Mouse (Mus musculus): ENCODE results near the gene Patl2.
A peak's percentile ranks its signal among the peaks of the same experiment; 100 is the strongest.

Gene Patl2

DNA sequence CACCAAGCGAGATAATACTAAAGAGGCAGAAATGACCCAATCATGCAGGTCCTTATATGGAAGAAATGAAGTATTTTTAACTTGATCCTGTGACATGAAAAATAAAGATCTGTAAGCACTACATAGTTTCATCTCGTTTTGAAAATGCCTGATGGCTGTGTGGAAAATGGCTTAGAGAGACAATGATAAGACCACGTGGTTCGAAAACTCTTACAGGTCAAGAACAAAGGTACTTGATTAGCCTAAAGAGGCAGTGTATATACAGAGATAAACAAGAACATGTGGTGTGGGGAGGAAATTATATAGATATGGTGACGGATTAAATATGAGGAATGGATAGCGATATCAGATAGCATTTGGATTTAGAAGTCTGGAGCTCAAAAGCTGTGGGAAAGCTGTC lies 14.7 kb downstream of the Patl2 start:
- no peak for DNase-seq

GRCm38 (mm10) chr2:122164293-122164692 lies 21.7 kb downstream of the Patl2 start:
- no peak for DNase-seq

DNA sequence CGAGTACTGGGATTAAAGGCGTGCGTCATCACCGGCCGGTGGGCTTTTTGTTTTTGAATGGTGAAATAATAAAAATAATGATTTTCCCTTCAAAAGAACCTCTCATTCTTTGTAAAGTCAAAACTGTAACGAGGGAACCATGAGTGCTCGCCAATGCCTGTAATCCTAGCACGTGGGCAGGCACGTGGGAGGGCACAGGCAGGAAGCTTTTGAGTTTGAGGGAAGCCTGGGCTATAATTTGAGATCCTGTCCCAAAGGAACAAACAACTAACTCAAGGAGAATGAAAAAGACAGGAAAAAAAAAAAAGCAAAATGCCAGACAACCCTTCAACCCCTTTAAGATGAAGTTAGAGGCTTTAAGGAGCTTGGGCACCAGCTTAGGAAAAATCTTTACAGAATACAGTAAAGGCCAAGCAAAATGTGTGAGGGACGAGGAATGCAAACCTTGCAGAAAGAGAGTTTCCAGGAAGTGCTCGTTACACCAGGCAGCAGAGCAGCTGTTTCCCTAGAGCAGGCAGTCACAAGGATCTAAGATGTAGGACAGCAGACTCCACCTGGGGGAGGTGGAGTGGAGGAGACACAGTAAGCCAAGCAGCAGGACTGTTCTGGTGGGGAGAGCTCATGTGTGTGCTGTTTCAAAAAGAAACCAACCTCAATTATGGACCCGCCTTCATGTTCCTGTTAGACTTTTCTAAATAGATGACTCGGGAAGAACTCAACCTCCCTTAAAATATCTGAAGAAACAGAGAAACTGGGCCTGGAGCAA lies 22.4 kb downstream of the Patl2 start:
- peak in 1 of 2 experiments; percentile 38 for DNase-seq

GRCm38 (mm10) chr2:122162529-122162928 lies 23.5 kb downstream of the Patl2 start:
- no peak for DNase-seq

GRCm38 (mm10) chr2:122161542-122161941 lies 24.4 kb downstream of the Patl2 start:
- no peak for DNase-seq

- DNase-seq, result peak; percentile 76 to 80
Measured at GRCm38 (mm10) chr2:122160680-122161079, 25.3 kb downstream of the Patl2 start, which contains the start of gene Trim69. Gene Trim69, plus strand, starts transcription at chr2:122160700.

GRCm38 (mm10) chr2:122159667-122160066 lies 26.3 kb downstream of the Patl2 start:
- peak in 1 of 2 experiments; percentile 41 for DNase-seq

DNA sequence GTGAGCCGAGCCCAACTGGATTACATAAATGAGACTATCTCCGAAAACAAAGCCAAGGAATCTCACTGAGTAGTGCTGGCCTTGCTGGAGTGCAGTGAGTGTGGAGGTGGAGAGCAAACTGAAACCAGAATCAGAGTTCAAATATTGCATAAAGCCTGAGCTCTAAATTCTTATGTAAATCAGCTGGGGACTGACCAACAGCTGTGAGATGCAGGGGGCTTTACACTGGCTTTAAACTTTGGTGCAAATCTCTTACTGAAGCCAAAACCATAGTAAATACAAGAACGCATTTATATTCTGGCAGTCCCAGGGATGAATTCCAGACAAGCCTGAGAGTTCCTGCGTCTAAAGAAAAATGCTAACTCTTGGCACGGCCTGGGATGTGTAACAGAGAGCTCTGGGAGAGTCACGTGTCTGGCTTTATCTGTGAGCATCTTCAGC lies 27.6 kb downstream of the Patl2 start:
- DNase-seq, result no peak

DNA sequence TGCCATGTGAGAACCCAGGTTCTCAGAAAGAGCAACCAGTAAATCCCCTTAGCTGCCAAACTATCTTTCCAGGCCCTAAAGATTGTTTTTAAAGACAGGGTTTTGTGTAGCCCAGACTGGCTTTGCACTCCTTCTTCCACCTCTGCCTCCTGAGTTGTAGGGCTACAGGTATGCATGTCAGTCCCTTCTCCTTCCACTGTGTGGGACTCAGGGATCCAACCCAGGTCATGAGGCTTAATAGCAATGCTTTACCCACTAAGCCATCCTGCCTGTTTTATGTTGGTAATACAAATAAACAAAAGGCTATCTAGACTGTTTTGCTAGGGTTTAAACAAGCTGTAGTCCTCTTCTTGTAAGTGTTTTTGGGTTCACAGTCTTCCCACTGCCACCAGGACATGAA lies 28.4 kb downstream of the Patl2 start:
- DNase-seq, result no peak

DNA sequence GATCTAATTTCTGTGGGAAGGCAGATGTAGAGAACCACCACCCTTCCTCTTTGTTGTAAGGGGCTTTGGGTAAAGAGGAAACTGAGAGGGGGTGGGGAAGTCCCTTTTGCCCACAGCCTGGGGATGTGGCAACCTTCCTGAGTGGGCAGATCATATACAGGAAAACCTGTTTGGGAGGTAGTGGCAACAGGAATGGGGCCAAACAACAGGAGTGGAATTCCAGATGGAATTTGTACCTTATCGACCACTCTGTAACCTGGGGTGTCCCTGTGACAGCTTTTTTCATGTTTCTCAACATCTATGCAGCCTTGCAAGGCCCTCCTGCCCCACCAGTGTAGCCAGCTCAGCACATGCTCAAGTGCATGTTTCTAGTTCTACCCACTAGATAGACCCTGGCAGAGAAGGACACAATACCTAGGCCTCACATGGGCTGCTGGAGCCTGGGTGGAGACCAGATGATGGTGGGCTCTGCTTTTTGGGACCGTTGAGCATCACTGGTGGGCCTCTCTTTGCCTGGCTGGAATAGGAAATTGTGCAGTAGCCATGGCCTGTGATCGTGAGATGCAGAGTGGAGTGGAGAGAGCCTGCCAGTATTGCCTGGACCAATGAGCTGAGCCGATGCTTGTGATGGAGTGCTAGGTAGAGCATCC lies 29.8 kb downstream of the Patl2 start:
- peak in 1 of 2 experiments; percentile 21 for DNase-seq

DNA sequence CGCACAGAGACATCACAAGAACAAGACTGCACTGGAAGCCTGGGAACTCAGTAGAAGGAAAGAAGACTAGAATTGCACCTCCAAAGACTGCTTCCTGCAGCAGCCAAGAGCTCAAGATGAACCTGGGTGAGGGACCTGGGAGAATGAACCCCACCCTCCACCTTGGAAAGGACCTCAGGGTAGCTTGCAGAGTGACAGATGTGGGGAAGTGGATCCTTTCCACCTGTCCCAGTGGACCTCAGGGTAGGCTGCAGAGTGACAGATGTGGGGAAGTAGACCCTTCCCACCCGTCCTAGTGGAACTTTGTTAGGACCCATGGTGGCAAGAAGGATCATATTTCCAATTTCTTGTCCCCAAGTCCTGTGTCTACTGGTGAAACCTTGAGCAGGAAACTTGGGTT lies 30.7 kb downstream of the Patl2 start:
- no peak for DNase-seq

DNA sequence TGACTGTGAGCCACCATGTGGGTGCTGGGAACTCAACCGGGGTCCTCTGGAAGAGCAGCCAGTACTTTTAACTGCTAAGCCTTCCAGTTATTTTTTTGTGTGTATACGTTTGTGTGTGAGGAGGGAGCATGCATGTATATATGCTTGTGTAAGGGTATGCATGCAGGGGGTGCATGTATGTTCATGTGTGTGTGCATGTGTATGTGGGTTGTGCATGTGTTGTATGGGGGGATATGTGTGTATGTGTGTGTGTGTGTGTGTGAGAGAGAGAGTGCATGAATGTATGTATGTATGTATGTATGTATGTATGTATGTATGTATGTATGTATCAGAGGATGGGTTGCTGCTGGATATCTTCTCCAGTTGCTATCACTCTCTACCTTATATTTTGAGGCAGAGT lies 31.5 kb downstream of the Patl2 start:
- no peak for DNase-seq

DNA sequence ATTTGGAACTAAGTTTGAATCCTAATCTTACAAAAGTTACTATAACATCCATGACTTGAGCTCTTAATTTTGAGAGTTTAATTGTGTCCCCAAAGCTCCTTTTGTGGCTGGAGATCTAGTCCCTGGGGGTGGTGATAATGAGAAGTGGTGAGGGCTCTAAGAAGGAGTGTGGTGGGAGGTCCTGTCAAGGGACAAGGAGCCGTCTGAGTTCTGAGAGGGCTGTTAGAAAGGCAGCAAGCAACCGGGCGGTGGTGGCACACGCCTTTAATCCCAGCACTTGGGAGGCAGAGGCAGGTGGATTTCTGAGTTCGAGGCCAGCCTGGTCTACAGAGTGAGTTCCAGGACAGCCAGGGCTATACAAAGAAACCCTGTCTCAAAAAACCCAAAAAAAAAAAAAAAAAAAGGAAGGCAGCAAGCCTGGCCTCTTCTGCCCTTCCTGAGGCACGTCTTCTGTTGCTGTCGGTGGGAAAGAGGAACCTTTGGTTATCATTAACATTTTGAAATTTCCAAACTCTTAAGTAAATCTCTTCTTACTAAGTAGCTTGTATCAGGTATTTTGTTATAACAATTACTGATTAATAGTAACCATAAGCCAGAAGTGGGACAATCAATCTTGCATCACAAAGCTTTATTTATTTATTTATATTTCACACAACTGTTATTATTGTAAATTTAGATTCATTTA lies 32.2 kb downstream of the Patl2 start:
- DNase-seq, result no peak

GRCm38 (mm10) chr2:122152850-122153249 lies 33.1 kb downstream of the Patl2 start:
- DNase-seq, result no peak

DNA sequence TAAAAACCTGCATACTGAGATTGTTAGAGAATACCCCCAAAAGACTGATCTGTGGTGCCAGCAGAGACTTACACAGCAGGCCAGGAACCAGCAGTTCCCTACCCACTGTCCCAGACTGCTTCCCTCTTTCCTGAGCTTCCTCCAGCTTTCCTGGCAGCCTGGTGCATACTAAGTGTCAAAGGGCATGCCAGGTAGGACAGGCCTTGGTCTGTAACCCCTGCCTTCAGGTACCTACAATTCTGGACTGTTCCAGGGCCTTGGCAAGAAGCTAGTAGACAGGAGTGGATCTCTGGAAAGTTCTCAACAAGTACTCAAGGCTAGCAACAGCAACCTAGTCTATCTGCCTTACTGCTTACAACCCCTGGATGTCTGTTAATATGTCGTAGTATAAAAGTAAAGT lies 34.8 kb downstream of the Patl2 start:
- no peak for DNase-seq

- DNase-seq, result no peak
Measured at GRCm38 (mm10) chr2:122149716-122150115, 36.3 kb downstream of the Patl2 start.

DNA sequence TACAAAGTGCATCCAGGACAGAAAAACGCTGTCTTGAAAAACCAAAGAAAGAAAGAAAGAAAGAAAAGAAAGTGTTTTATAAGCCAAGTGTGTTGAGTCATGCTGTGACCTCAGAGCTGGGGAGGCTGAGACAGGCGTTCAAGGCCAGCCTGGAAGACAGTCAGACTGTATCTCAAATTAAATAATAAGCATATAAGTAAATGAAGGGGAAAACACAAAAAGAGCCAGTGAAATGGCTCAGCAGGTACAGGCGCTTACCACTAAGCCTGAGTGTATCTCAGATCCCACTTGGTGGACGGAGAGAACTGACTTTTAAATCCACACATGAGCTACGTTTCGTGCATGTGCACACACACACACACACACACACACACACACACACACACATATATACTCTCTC lies 36.7 kb downstream of the Patl2 start:
- DNase-seq, result no peak

GRCm38 (mm10) chr2:122148242-122148917 lies 37.6 kb downstream of the Patl2 start:
- peak; percentile 62 for DNase-seq

GRCm38 (mm10) chr2:122147508-122148241 lies 38.3 kb downstream of the Patl2 start, which contains the start of gene B2m:
Gene B2m, plus strand, starts transcription at chr2:122147686.
- DNase-seq, result peak; percentile 91 to 93

- no peak for DNase-seq
Measured at GRCm38 (mm10) chr2:122146687-122147086, 39.3 kb downstream of the Patl2 start.

- DNase-seq, result no peak
Measured at GRCm38 (mm10) chr2:122145756-122146155, 40.2 kb downstream of the Patl2 start.

DNA sequence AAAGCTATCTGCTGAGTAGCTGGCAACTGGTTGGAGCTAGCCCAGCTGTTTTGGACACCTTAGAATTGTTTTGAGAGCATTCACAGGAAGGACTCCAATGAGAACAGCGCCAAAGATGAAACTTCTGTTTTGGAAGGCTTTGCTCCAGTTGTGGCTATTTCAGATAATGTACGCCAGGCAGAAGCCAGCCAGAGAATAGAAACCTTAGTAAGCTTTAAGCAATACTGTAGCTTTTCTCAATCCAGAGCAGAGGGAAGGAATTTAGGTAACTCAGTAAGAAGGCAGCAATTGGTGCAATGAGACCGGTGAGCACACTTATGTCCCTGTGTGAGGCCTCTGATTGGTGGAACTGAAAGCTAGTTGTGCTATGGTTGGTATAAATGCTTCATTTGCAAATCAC lies 42.9 kb downstream of the Patl2 start:
- no peak for DNase-seq
